Mouse (Mus musculus): ENCODE measurements around the gene Gm436. TPM values are rescaled to one million over a fixed set of nuclear protein-coding genes. Genes with fewer than 3 reads are reported as not detected.

Gm436 gene
- polyA plus RNA-seq (2016; fragmentation: Nextera tagmentation; extraction: Ambion mirVana): not detected in 2 replicates

DNA sequence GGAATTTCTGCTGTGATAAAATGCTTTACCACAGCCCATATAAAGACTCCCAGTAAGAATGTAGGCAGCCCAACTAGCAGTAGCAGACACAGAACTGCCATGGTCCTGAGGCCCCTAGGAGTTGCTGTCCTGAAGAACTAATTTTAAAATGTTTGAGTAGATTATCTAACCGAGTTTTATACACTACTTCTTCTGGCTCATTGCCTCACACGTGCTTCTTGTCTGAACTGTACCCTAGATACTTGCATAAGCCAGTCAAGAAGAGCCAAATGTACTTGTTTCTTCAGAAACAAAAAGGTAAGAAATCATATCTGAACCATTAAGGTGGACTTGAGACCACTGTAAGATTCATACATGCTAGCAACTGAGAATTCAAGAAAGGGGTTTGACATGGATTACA, at the start of gene Gm436:
Gm436 (minus strand) TSS at position 101 of the 400 bp plus-strand sequence.
- H3K36me3 ChIP-seq (replicated peaks): no peaks in the 10 kb centered on the region
- H3K27me3 ChIP-seq (ENCODE audit: poor library complexity, severe bottlenecking): no peaks in the 10 kb centered on the region
- H3K9me3 ChIP-seq: peaks cover 18% of the 10 kb centered on the region; the same call in 1 of the 2 replicates
- H3K4me1 ChIP-seq: no peaks in the 10 kb centered on the region
- no peak within 1 kb of the TSS for H3K27ac ChIP-seq
- H3K4me3 ChIP-seq: no peak within 1 kb of the TSS
- DNase-seq (ENCODE audit: extremely low spot score, low spot score): no peak
- WGBS: 57% methylated on average over 2 of the region's 2 CpGs

DNA sequence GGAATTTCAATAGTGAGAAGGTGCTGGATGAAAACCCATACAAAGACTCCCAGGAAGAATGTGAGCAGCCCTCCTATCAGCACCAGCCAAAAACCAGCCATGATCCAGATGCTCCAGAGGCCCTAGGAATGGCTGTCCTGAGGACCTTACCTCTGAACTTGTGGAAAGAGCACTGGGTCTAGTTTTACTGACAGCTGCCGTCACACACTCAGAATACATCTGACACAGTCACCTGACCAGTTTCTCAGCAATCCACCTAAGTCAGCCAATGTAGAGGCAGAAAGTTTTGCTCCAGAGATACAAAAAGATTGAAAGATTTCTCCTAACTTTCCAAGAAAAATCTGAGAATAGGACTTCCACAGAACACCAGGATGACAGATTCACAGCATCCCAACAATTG, 35.1 kb upstream of the Gm436 start, which contains the start of gene Gm13178:
Gm13178 (minus strand) TSS at position 101 of the 400 bp plus-strand sequence.
- H3K27me3 ChIP-seq (ENCODE audit: poor library complexity, severe bottlenecking): no peaks in the 10 kb centered on the region
- H3K4me1 ChIP-seq: no peaks in the 10 kb centered on the region
- 82% methylated on average over 1 of the region's 1 CpGs for WGBS
- H3K36me3 ChIP-seq (replicated peaks): no peaks in the 10 kb centered on the region
- peaks cover 29% of the 10 kb centered on the region; the same call in 1 of the 2 replicates for H3K9me3 ChIP-seq
- no peak for DNase-seq (ENCODE audit: extremely low spot score, low spot score)
- no peak within 1 kb of the TSS for H3K27ac ChIP-seq
- H3K4me3 ChIP-seq: no peak within 1 kb of the TSS

DNA sequence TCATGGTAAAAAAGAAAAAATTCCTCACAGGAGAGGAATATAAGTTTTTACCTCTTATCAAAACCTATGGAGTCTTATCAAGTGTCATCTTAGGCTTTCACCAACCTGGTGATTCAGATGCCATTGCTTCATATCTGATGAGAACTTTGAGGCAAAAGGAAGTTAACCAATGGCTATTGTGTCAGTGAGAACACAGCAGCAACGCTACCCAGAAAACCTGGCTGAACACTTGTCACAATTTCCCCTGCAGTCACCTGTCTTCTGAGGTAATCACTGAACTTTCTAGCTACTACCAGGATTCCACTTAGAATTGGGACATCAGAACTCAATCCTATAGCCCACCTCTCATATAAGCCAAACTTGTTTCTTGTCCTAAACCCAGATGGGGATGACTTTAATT, 33.5 kb upstream of the Gm436 start:
- no peaks in the 10 kb centered on the region for H3K27me3 ChIP-seq (ENCODE audit: poor library complexity, severe bottlenecking)
- WGBS: 88% methylated on average over 1 of the region's 1 CpGs
- no peak for DNase-seq (ENCODE audit: extremely low spot score, low spot score)
- H3K4me3 ChIP-seq: no peak overlapping the region
- no peaks in the 10 kb centered on the region for H3K36me3 ChIP-seq (replicated peaks)
- peaks cover 34% of the 10 kb centered on the region; the same call in 1 of the 2 replicates for H3K9me3 ChIP-seq
- H3K27ac ChIP-seq: no peak overlapping the region
- no peaks in the 10 kb centered on the region for H3K4me1 ChIP-seq

- no peaks in the 10 kb centered on the region for H3K4me1 ChIP-seq
- DNase-seq (ENCODE audit: extremely low spot score, low spot score): no peak
- H3K27ac ChIP-seq: no peak overlapping the region
- no peak overlapping the region for H3K4me3 ChIP-seq
- no peaks in the 10 kb centered on the region for H3K27me3 ChIP-seq (ENCODE audit: poor library complexity, severe bottlenecking)
- H3K36me3 ChIP-seq (replicated peaks): no peaks in the 10 kb centered on the region
- H3K9me3 ChIP-seq: peaks cover 36% of the 10 kb centered on the region; the same call in 1 of the 2 replicates
- WGBS: 88% methylated on average over 1 of the region's 1 CpGs
These were observed 32.1 kb upstream of the Gm436 start for GRCm38 (mm10) chr4:144718288-144718687.

DNA sequence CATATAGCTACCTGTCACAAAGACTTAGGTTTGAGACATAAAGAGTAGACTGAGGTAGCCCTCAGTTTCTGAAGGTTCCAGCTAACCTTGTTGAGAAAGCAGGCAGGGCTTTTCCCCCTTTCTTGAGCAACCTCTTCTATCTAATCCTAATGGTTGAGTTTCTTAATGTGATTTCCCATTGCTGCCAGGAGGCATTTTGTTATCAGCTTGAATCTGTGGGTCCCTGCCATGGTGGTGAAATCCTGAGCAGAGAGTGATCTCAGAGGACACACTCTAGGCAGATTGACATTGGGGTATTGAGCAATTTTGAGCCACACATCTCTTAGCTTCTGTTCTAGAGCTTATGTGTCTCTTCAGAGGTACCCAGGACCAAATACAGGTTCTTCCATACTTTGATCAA, 47.9 kb downstream of the Gm436 start:
- Histone ChIP-seq H3K4me1 (no peaks in the 10 kb centered on the region), H3K36me3 (replicated peaks) (no peaks in the 10 kb centered on the region), H3K27me3 (ENCODE audit: poor library complexity, severe bottlenecking) (no peaks in the 10 kb centered on the region), H3K9me3 (peaks cover 57% of the 10 kb centered on the region), H3K27ac (no peak overlapping the region), H3K4me3 (no peak overlapping the region)
- no peak for DNase-seq (ENCODE audit: extremely low spot score, low spot score)

Other genes with a start within 250 kb of the Gm436 start
- not detected in 2 replicates for gene 1700012P22Rik, start 247.6 kb downstream of the Gm436 start, polyA plus RNA-seq (2016; fragmentation: Nextera tagmentation; extraction: Ambion mirVana)
- gene Gm9944, start 233.1 kb downstream of the Gm436 start, polyA plus RNA-seq (2016; fragmentation: Nextera tagmentation; extraction: Ambion mirVana): not detected in 2 replicates
- gene Aadacl3, start 222.6 kb downstream of the Gm436 start, polyA plus RNA-seq (2016; fragmentation: Nextera tagmentation; extraction: Ambion mirVana): not detected in 2 replicates
- not detected in 2 replicates for gene 9430007A20Rik, start 166.5 kb downstream of the Gm436 start, polyA plus RNA-seq (2016; fragmentation: Nextera tagmentation; extraction: Ambion mirVana)
- gene Gm13124, start 121.2 kb downstream of the Gm436 start, polyA plus RNA-seq (2016; fragmentation: Nextera tagmentation; extraction: Ambion mirVana): not detected in 2 replicates
- not detected in 2 replicates for gene Aadacl4, start 72.7 kb downstream of the Gm436 start, polyA plus RNA-seq (2016; fragmentation: Nextera tagmentation; extraction: Ambion mirVana)
- not detected in 2 replicates for gene Gm13178, start 35.0 kb upstream of the Gm436 start, polyA plus RNA-seq (2016; fragmentation: Nextera tagmentation; extraction: Ambion mirVana)
- gene Gm438, start 100.2 kb upstream of the Gm436 start, polyA plus RNA-seq (2016; fragmentation: Nextera tagmentation; extraction: Ambion mirVana): not detected in 2 replicates
- gene Dhrs3, start 206.5 kb upstream of the Gm436 start, polyA plus RNA-seq (2016; fragmentation: Nextera tagmentation; extraction: Ambion mirVana): 12.2 and 15.3 TPM in 2 replicates

Data from forebrain, embryonic 10.5 days (tissue).